Mouse (Mus musculus) G1E (cell line): ENCODE measurements around the gene Arid5b.

Experiments used
- GATA1 ChIP-seq: IDR thresholded peaks from 2 replicates; pipeline ENCODE4 v1.6.1; 2012; ENCODE audit warnings: borderline replicate concordance, low read length, inconsistent platforms, mixed read lengths
- TAL1 ChIP-seq: conservative IDR thresholded peaks from 2 replicates; pipeline ENCODE4 v1.6.1; 2012; ENCODE audit warnings: low read depth, low read length, inconsistent platforms, mixed read lengths

DNA sequence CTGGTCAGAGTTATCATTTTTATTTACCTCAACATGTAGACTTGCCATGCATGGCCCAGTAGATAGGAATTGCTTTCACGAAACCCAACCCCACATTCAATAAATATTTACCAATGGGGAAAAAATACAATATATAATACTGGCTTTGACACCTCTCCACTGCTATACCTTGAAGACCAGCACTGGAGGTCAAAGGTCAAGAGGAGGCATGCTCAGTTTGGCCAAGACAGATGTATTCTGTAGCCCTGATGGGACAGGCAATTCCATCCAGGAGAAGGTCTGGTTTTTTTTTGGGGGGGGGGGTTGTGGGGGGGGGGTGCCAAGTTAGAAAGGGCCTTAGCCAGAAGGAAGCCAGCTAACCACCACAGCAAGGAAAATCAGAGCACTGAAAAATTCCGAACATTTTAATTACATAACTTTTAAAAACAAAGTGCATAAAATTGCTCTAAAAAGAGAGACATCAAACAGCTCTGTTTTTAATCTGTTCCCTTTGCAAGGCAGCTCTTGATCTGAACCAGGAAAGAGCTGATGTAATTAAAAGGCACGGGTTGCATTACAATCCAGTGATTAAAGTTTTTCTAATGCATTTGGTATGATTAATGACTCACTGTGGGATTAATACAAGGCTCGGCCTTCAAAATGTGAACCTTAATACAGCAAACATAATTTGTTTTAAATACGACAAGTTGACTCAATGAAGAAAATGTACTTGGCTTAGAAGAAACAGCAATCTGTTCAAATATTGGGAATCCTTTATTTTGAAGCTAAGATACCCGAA, 175.3 kb downstream of the Arid5b start:
- no peak for TF ChIP-seq GATA1
- TF ChIP-seq TAL1, result no peak
